Mouse (Mus musculus): ENCODE data around the gene Tmem262.

DNA sequence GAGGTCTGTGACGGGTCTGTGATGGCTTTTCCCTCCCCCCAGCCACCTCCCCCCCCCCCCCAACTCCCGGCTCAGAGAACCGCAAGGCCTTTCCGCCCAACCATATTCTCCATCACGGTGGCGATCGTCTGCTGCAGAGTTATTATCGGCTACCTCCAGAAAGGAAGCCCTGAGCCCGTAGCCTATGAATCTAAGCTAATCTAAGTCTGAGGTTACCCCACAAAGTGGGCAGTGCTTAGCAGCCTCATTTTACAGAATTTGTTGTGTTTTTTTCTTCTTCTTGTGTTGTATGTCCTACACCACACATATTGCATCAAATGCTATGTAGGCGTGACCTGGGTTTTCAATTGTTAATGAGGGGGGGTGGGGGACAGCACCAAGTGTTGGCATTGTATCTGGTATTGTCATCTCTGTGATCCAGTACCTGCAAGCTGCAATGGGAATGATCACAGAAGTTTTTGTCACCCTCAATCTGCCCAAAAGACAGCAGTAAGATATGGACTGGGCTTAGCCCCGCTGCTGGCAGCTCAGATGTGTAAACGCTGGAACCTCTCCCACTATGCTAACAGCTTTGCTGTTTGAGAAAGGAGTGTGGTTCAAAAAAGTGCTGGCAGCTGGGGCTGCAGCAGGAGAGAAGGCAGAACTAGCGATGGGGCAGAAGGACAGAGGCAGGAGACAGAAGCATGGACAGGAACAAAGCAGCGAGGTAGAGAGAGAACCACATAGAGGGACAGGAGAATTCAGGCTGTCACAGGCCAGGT, 49.1 kb upstream of the Tmem262 start:
- TF ChIP-seq POLR2A (IDR thresholded peaks at IDR 0.05; ENCODE audit: borderline replicate concordance, extremely low read depth, insufficient read depth, insufficient read length, poor library complexity, severe bottlenecking) (no peak), CTCF (IDR thresholded peaks at IDR 0.05; ENCODE audit: borderline replicate concordance, extremely low read depth, insufficient read depth, insufficient read length) (no peak)
